Mouse (Mus musculus): ENCODE data around the gene Gm49673.
"Not testable (repeated sequence)": the region's sequence is repeated elsewhere in the genome, so short reads cannot be mapped to it uniquely, and the experiment has no call there.

Gm49673 gene

GRCm38 (mm10) chr17:8039916-8040635, 107.5 kb downstream of the Gm49673 start:
- DNase-seq (ENCODE audit: low spot score), result not testable (repeated sequence)

- not testable (repeated sequence) for DNase-seq (ENCODE audit: low spot score)
Measured at GRCm38 (mm10) chr17:8036976-8037375, 110.6 kb downstream of the Gm49673 start.
